Mouse (Mus musculus) pancreas, adult 10 weeks (tissue): ENCODE data around the gene Hba-a1. TPM values are rescaled to one million over a fixed set of nuclear protein-coding genes. Genes with fewer than 3 reads are reported as not detected.

Experiments
- polyA plus RNA-seq: library from polyadenylated mRNA; stranded (reverse); fragments of 350-450 nt; fragmentation: Illumina TruSeq; extraction: RNeasy Lipid Tissue Mini Kit (QIAGEN cat#74804); gene quantifications from one replicate; pipeline ENCODE4 v1.2.3, GENCODE M21; 2015; ENCODE audit warnings: low read depth, low replicate concordance; ENCODE audit not compliant: insufficient read depth

Gene Hba-a1
- polyA plus RNA-seq: 1,664 TPM

DNA sequence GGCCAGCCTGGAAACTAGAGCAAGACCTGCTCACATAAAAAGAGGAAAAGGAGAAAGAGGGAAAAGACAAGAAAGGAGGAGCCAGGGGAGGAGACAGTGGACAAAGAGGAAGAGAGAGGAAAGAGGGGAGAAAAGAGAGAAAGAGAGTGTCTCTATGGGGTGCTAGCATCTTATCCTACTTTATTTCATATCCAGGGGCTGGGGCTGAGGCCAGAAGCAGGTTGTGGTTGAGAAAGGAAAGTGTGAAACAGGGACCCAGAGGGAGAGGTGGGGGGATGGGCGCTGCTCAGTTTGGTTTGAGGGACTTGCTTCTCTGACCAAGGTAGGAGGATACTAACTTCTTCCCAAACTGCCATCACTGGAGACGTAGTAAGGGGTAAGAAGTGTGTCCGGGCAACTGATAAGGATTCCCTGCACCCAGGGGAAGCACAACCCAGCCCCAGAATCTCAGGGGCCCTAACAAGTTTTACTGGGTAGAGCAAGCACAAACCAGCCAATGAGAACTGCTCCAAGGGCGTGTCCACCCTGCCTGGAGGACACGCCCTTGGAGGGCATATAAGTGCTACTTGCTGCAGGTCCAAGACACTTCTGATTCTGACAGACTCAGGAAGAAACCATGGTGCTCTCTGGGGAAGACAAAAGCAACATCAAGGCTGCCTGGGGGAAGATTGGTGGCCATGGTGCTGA is at the start of gene Hba-a1:
TSS of gene Hba-a1 (plus strand) at position 421 of the 687 bp plus-strand sequence.

DNA sequence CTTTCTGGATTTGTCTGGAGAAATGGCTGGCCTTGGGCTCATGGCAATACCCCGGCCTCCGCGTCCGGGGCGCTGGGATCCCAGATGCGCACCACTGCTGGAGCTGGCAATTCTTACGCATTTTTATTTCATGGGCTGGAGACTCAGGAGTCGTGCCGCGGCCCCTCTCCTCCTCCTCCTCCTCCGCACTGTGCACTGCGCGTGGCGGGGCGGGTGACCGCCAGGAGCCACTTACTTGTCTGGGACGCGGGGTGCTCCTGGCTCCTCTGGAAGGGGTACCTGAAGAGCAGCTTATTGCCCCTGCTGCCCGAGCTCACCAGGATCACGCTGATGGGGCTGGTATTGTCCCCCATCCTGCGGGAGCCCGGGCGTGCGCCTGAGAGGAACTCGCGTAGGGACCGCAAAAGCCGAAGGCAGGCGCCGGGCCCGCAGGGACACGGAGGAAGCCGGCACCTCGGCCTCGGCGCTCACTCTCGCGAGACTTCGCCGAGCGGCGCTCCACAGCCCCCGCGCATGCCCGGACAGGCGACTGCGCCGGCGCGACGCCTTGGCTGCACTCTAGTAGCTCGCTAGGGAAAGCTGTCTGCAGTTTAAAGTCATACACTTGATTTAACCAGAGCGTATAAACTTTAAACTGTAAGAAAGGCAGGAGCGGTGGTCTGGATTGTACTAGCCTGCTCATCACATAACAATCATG is 16.0 kb upstream of the Hba-a1 start, which contains the start of gene Nprl3:
TSS of gene Nprl3 (minus strand) at position 520 of the 697 bp plus-strand sequence.

DNA sequence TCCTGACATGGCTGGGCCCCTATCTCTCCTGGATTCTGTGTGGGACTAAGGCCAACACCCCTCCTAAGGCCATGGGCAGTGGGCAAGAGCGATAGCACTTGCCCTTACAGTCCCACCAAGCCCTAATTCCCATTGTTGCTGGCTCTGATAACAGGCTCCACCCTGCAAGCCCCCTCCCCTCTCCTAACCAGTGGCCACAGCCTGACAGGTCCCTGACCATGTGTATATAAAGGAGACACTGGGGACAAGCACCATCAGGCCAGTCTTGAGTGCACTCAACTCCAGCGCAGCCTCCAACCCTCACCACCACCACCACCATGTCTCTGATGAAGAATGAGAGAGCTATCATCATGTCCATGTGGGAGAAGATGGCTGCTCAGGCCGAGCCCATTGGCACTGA is 7.0 kb upstream of the Hba-a1 start, which contains the start of gene Hba-x:
TSS of gene Hba-x (plus strand) at position 54 of the 400 bp plus-strand sequence.

DNA sequence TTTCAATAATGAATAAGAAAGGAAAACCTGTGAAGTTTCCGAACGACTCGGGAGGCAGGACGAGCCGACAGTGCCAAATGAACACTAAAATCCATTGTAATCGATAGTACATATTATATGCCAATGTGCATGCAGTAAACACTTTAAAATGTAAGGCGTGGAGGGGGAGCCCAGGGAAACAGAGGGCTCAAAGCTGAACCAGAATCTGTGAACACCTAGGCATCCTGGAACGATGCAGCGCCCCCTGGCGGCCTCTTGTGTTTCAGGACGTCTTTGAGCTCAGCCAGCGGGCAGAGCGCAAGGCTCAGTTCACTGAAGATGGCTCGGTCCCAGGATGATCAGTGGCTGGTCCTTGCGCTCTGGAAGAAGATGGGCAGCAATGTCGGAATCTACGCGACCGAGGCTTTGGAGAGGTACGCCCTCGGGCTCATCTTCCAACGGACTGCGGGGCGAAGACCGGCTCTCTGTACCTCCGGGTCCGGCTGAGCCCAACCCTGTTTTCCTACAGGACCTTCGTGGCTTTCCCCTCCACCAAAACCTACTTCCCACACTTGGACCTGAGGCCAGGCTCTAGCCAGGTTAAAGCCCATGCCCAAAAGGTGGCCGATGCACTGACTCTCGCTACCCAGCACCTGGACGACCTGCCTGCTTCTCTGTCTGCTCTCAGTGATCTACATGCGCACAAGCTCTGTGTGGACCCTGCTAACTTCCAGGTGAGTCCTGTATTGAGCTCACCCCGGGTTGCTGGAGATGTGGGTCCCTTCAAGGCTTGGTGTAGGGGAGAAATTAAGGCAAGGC is 3.6 kb downstream of the Hba-a1 start, which contains the start of gene Hbq1b:
TSS of gene Hbq1b (plus strand) at position 271 of the 798 bp plus-strand sequence.

DNA sequence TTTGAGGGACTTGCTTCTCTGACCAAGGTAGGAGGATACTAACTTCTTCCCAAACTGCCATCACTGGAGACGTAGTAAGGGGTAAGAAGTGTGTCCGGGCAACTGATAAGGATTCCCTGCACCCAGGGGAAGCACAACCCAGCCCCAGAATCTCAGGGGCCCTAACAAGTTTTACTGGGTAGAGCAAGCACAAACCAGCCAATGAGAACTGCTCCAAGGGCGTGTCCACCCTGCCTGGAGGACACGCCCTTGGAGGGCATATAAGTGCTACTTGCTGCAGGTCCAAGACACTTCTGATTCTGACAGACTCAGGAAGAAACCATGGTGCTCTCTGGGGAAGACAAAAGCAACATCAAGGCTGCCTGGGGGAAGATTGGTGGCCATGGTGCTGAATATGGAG is 12.9 kb downstream of the Hba-a1 start, which contains the start of gene Hba-a2:
TSS of gene Hba-a2 (plus strand) at position 287 of the 400 bp plus-strand sequence.

DNA sequence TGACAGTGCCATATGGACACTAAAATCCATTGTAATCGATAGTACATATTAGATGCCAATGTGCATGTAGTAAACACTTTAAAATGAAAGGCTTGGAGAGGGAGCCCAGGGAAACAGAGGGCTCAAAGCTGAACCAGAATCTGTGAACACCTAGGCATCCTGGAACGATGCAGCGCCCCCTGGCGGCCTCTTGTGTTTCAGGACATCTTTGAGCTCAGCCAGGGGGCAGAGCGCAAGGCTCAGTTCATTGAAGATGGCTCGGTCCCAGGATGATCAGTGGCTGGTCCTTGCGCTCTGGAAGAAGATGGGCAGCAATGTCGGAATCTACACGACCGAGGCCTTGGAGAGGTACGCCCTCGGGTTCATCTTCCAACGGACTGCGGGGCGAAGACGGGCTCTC is 16.6 kb downstream of the Hba-a1 start, which contains the start of gene Hbq1a:
TSS of gene Hbq1a (plus strand) at position 205 of the 400 bp plus-strand sequence.

Other genes with a start within 250 kb of the Hba-a1 start
- gene Il9r, start 83.2 kb upstream of the Hba-a1 start, polyA plus RNA-seq: not detected
- gene Snrnp25, start 78.1 kb upstream of the Hba-a1 start, polyA plus RNA-seq: 2.9 TPM
- 21.8 TPM for gene Rhbdf1, start 61.2 kb upstream of the Hba-a1 start, polyA plus RNA-seq
- gene Mpg, start 57.0 kb upstream of the Hba-a1 start, polyA plus RNA-seq: 7.2 TPM
- 15.8 TPM for gene Nprl3, start 15.8 kb upstream of the Hba-a1 start, polyA plus RNA-seq
- not detected for gene Hba-x, start 7.1 kb upstream of the Hba-a1 start, polyA plus RNA-seq
- gene Hbq1b, start 3.5 kb downstream of the Hba-a1 start, polyA plus RNA-seq: not detected
- 1,706 TPM for gene Hba-a2, start 13.0 kb downstream of the Hba-a1 start, polyA plus RNA-seq
- gene Hbq1a, start 16.6 kb downstream of the Hba-a1 start, polyA plus RNA-seq: not detected
- 2.8 TPM for gene Sh3pxd2b, start 64.3 kb downstream of the Hba-a1 start, polyA plus RNA-seq
- 2.9 TPM for gene Ubtd2, start 171.9 kb downstream of the Hba-a1 start, polyA plus RNA-seq
- gene Efcab9, start 248.6 kb downstream of the Hba-a1 start, polyA plus RNA-seq: not detected
- gene Stk10, start 249.8 kb downstream of the Hba-a1 start, polyA plus RNA-seq: 3.8 TPM